Mouse (Mus musculus) forebrain, embryonic 10.5 days (tissue): Measurements from ENCODE around the gene Hcn2. TPM values are rescaled to one million over a fixed set of nuclear protein-coding genes. Genes with fewer than 3 reads are reported as not detected.

Experiments
- DNase-seq: peaks from one replicate; pipeline ENCODE4 v3.0.0-alpha.2; 2017; ENCODE audit warnings: low spot score; ENCODE audit errors: extremely low spot score
- H3K27ac ChIP-seq: fragments of 300-500 bp; sonication (generic); 2 replicates; pipeline ENCODE4 v1.5.1; 2016; ENCODE audit warnings: mild to moderate bottlenecking
- H3K27me3 ChIP-seq: fragments of 300-500 bp; sonication (generic); 2 replicates; pipeline ENCODE4 v1.6.1; 2016; ENCODE audit warnings: mild to moderate bottlenecking; ENCODE audit not compliant: poor library complexity, severe bottlenecking
- H3K36me3 ChIP-seq: fragments of 300-500 bp; sonication (generic); replicated peaks from 2 replicates; pipeline ENCODE4 v1.6.1; 2016; ENCODE audit warnings: mild to moderate bottlenecking, moderate library complexity
- H3K4me1 ChIP-seq: fragments of 300-500 bp; sonication (generic); 2 replicates; pipeline ENCODE4 v1.6.1; 2016
- H3K4me3 ChIP-seq: fragments of 300-500 bp; sonication (generic); 2 replicates; pipeline ENCODE4 v1.5.1; 2016; ENCODE audit warnings: mild to moderate bottlenecking, moderate library complexity
- H3K9me3 ChIP-seq: fragments of 300-500 bp; sonication (generic); 2 replicates; pipeline ENCODE4 v1.6.1; 2016; ENCODE audit warnings: mild to moderate bottlenecking, moderate library complexity
- WGBS: fragments of 180-500 bp; shearing (Covaris S2); methylation state at CpG from one replicate; pipeline ENCODE4 v1.1.7; 2016; 5-methylcytosine and 5-hydroxymethylcytosine counted together
- polyA plus RNA-seq: library from polyadenylated mRNA; unstranded; fragments of >200 nt; fragmentation: Nextera tagmentation; extraction: Ambion mirVana; gene quantifications from 2 replicates; pipeline ENCODE4 v1.2.1, GENCODE M21; 2016

Hcn2 gene
- polyA plus RNA-seq, 1 experiment from 2014 or later: not detected

- H3K27me3 ChIP-seq: peaks cover 46% of the 10 kb centered on the region
- DNase-seq: no peak
- WGBS: 67% methylated on average over 5 of the region's 5 CpGs
These were observed 4.7 kb downstream of the Hcn2 start for GRCm38 (mm10) chr10:79721089-79721488.

GRCm38 (mm10) chr10:79723047-79723446 lies 6.6 kb downstream of the Hcn2 start:
- no peaks in the 10 kb centered on the region for H3K36me3 ChIP-seq
- H3K4me1 ChIP-seq: peaks cover 15% of the 10 kb centered on the region
- 69% methylated on average over 6 of the region's 6 CpGs for WGBS
- no peaks in the 10 kb centered on the region; the same call in 1 of the 2 replicates for H3K9me3 ChIP-seq
- no peak overlapping the region for H3K27ac ChIP-seq
- no peak overlapping the region for H3K4me3 ChIP-seq
- no peak for DNase-seq
- peaks cover 27% of the 10 kb centered on the region for H3K27me3 ChIP-seq

More at GRCm38 (mm10) chr10:79721089-79721488, 4.7 kb downstream of the Hcn2 start:
- Histone ChIP-seq H3K9me3 (no peaks in the 10 kb centered on the region), H3K4me3 (no peak overlapping the region), H3K4me1 (peaks cover 31% of the 10 kb centered on the region), H3K36me3 (no peaks in the 10 kb centered on the region), H3K27ac (no peak overlapping the region)

- H3K9me3 ChIP-seq: no peaks in the 10 kb centered on the region; the same call in 1 of the 2 replicates
- H3K36me3 ChIP-seq: no peaks in the 10 kb centered on the region
- 85% methylated on average over 7 of the region's 7 CpGs for WGBS
- no peak overlapping the region for H3K27ac ChIP-seq
- H3K4me1 ChIP-seq: peaks cover 19% of the 10 kb centered on the region
- peaks cover 20% of the 10 kb centered on the region for H3K27me3 ChIP-seq
- DNase-seq: no peak
- H3K4me3 ChIP-seq: no peak overlapping the region
These were observed 7.3 kb downstream of the Hcn2 start for GRCm38 (mm10) chr10:79723692-79724091.

- Histone ChIP-seq H3K4me1 (peaks cover 20% of the 10 kb centered on the region), H3K27me3 (no peaks in the 10 kb centered on the region), H3K27ac (no peak overlapping the region), H3K4me3 (no peak overlapping the region), H3K9me3 (no peaks in the 10 kb centered on the region; the same call in 1 of the 2 replicates), H3K36me3 (no peaks in the 10 kb centered on the region)
- DNase-seq: peak; percentile 52
- 37% methylated on average over 11 of the region's 11 CpGs for WGBS
These were observed 9.7 kb downstream of the Hcn2 start for GRCm38 (mm10) chr10:79726090-79726489.

GRCm38 (mm10) chr10:79728323-79729249 lies 12.2 kb downstream of the Hcn2 start:
- Histone ChIP-seq H3K27ac (no peak overlapping the region; the same call in 1 of the 2 replicates), H3K9me3 (no peaks in the 10 kb centered on the region; the same call in 1 of the 2 replicates), H3K27me3 (no peaks in the 10 kb centered on the region), H3K4me1 (peaks cover 8% of the 10 kb centered on the region; the same call in 1 of the 2 replicates), H3K4me3 (no peak overlapping the region), H3K36me3 (peaks cover 16% of the 10 kb centered on the region)
- no peak for DNase-seq
- 81% methylated on average over 28 of the region's 28 CpGs for WGBS

GRCm38 (mm10) chr10:79729357-79729965 lies 13.0 kb downstream of the Hcn2 start:
- Histone ChIP-seq H3K36me3 (peaks cover 25% of the 10 kb centered on the region), H3K27ac (no peak overlapping the region), H3K27me3 (peaks cover 6% of the 10 kb centered on the region), H3K4me3 (no peak overlapping the region), H3K4me1 (peaks cover 8% of the 10 kb centered on the region; the same call in 1 of the 2 replicates), H3K9me3 (no peaks in the 10 kb centered on the region; the same call in 1 of the 2 replicates)
- no peak for DNase-seq
- WGBS: 87% methylated on average over 13 of the region's 13 CpGs

- no peak overlapping the region for H3K4me3 ChIP-seq
- H3K27me3 ChIP-seq: peaks cover 35% of the 10 kb centered on the region
- peaks cover 55% of the 10 kb centered on the region for H3K36me3 ChIP-seq
- 97% methylated on average over 1 of the region's 1 CpGs for WGBS
- no peak overlapping the region for H3K27ac ChIP-seq
- H3K4me1 ChIP-seq: peaks cover 16% of the 10 kb centered on the region
- peaks cover 13% of the 10 kb centered on the region; the same call in 1 of the 2 replicates for H3K9me3 ChIP-seq
- no peak for DNase-seq
These were observed 16.1 kb downstream of the Hcn2 start for GRCm38 (mm10) chr10:79732500-79732899.

- Histone ChIP-seq H3K27ac (no peak overlapping the region), H3K9me3 (peaks cover 23% of the 10 kb centered on the region), H3K36me3 (peaks cover 69% of the 10 kb centered on the region), H3K4me3 (no peak overlapping the region), H3K4me1 (peaks cover 11% of the 10 kb centered on the region), H3K27me3 (peaks cover 35% of the 10 kb centered on the region)
- WGBS: 95% methylated on average over 15 of the region's 15 CpGs
- DNase-seq: no peak
These were observed 17.4 kb downstream of the Hcn2 start for GRCm38 (mm10) chr10:79733847-79734246.

GRCm38 (mm10) chr10:79735361-79735760 lies 18.9 kb downstream of the Hcn2 start:
- peaks cover 38% of the 10 kb centered on the region for H3K9me3 ChIP-seq
- 0 out of 2 replicates have a peak overlapping the region, but pooled peaks have one; percentile 3 for H3K27ac ChIP-seq
- DNase-seq: no peak
- WGBS: 32% methylated on average over 48 of the region's 52 CpGs
- H3K36me3 ChIP-seq: peaks cover 84% of the 10 kb centered on the region
- peaks cover 35% of the 10 kb centered on the region for H3K27me3 ChIP-seq
- H3K4me3 ChIP-seq: peak overlapping the region; percentile 29
- H3K4me1 ChIP-seq: peaks cover 11% of the 10 kb centered on the region

GRCm38 (mm10) chr10:79736706-79737105 lies 20.3 kb downstream of the Hcn2 start:
- H3K27me3 ChIP-seq: peaks cover 35% of the 10 kb centered on the region
- peaks cover 11% of the 10 kb centered on the region for H3K4me1 ChIP-seq
- no peak overlapping the region for H3K27ac ChIP-seq
- no peak for DNase-seq
- peaks cover 45% of the 10 kb centered on the region for H3K9me3 ChIP-seq
- WGBS: 90% methylated on average over 14 of the region's 14 CpGs
- H3K4me3 ChIP-seq: no peak overlapping the region
- H3K36me3 ChIP-seq: peaks cover 95% of the 10 kb centered on the region

- Histone ChIP-seq H3K27me3 (peaks cover 35% of the 10 kb centered on the region), H3K36me3 (peaks cover 97% of the 10 kb centered on the region), H3K4me3 (no peak overlapping the region), H3K9me3 (peaks cover 45% of the 10 kb centered on the region), H3K27ac (no peak overlapping the region), H3K4me1 (peaks cover 11% of the 10 kb centered on the region)
- 83% methylated on average over 10 of the region's 10 CpGs for WGBS
- DNase-seq: no peak
These were observed 21.8 kb downstream of the Hcn2 start for GRCm38 (mm10) chr10:79738259-79738658.

GRCm38 (mm10) chr10:79739234-79739633 lies 22.8 kb downstream of the Hcn2 start:
- Histone ChIP-seq H3K4me3 (no peak overlapping the region), H3K9me3 (peaks cover 45% of the 10 kb centered on the region), H3K36me3 (peaks cover 99% of the 10 kb centered on the region)

More at GRCm38 (mm10) chr10:79739234-79739633, 22.8 kb downstream of the Hcn2 start:
- DNase-seq: no peak
- Histone ChIP-seq H3K27me3 (peaks cover 31% of the 10 kb centered on the region), H3K27ac (no peak overlapping the region), H3K4me1 (peaks cover 11% of the 10 kb centered on the region)
- WGBS: 95% methylated on average over 28 of the region's 28 CpGs
